Mouse (Mus musculus): ENCODE results near the gene Pmvk. TPM values are rescaled to one million over a fixed set of nuclear protein-coding genes. Genes with fewer than 3 reads are reported as not detected.

The Pmvk gene
- total RNA-seq (2021), result 1 to 10 TPM; 4.6 to 6.3 TPM
- long read RNA-seq, experiment 1, transcript Pmvk-201 (5 exons, 1,194 nt), result major isoform, 9 of 10 reads
- long read RNA-seq, experiment 1, partial matches to known transcripts, result 0 of 10 reads
- long read RNA-seq, experiment 1, other reads (novel, unspliced or antisense), result 1 of 10 reads
- long read RNA-seq, experiment 2, transcript Pmvk-201 (5 exons, 1,194 nt), result major isoform, 8 of 8 reads
- long read RNA-seq, experiment 2, partial matches to known transcripts, result 0 of 8 reads
- long read RNA-seq, experiment 2, other reads (novel, unspliced or antisense), result 0 of 8 reads

GRCm38 (mm10) chr3:89454401-89455177 lies at the start of gene Pmvk:
Gene Pmvk (plus strand): TSS chr3:89454541.
- intact Hi-C loops (cut with DNase I; ENCODE audit: low total_unique reads), result no loop called here
- DNase-seq, result no peak

- intact Hi-C loops (cut with DNase I; ENCODE audit: low total_unique reads), result no loop called here
- no peak for DNase-seq
These were observed 47.5 kb upstream of the Pmvk start for GRCm38 (mm10) chr3:89406887-89407286.

- intact Hi-C loops (cut with DNase I; ENCODE audit: low total_unique reads), result no loop called here
- no peak for DNase-seq
These were observed 45.9 kb upstream of the Pmvk start for GRCm38 (mm10) chr3:89408448-89408847.

- DNase-seq, result no peak
- intact Hi-C loops (cut with DNase I; ENCODE audit: low total_unique reads), result no loop called here
These were observed 44.6 kb upstream of the Pmvk start for GRCm38 (mm10) chr3:89409701-89410100.

- intact Hi-C loops (cut with DNase I; ENCODE audit: low total_unique reads), result no loop called here
- no peak for DNase-seq
These were observed 43.5 kb upstream of the Pmvk start for GRCm38 (mm10) chr3:89410864-89411263.

- intact Hi-C loops (cut with DNase I; ENCODE audit: low total_unique reads), result no loop called here
- DNase-seq, result peak; percentile 92
These were observed 42.6 kb upstream of the Pmvk start, which contains the start of gene Flad1 for GRCm38 (mm10) chr3:89411490-89412393. Gene Flad1 (minus strand): TSS chr3:89411870.

- intact Hi-C loops (cut with DNase I; ENCODE audit: low total_unique reads), result no loop called here
- DNase-seq, result no peak
These were observed 38.2 kb upstream of the Pmvk start for GRCm38 (mm10) chr3:89416158-89416557.

GRCm38 (mm10) chr3:89417131-89417530 lies 37.2 kb upstream of the Pmvk start:
- intact Hi-C loops (cut with DNase I; ENCODE audit: low total_unique reads), result no loop called here

GRCm38 (mm10) chr3:89417840-89418169 lies 36.5 kb upstream of the Pmvk start:
- no peak for DNase-seq
- intact Hi-C loops (cut with DNase I; ENCODE audit: low total_unique reads), result no loop called here

More at GRCm38 (mm10) chr3:89417131-89417530, 37.2 kb upstream of the Pmvk start:
- no peak for DNase-seq

GRCm38 (mm10) chr3:89418170-89418860 lies 36.0 kb upstream of the Pmvk start, which contains the start of the genes Cks1b and Shc1:
Gene Cks1b (minus strand): TSS chr3:89418383.
Gene Shc1 (plus strand): TSS chr3:89418443.
- intact Hi-C loops (cut with DNase I; ENCODE audit: low total_unique reads), result no loop called here
- DNase-seq, result peak; percentile 93

- peak; percentile 88 for DNase-seq
These were observed 35.5 kb upstream of the Pmvk start for GRCm38 (mm10) chr3:89418861-89419250.

GRCm38 (mm10) chr3:89419571-89419970 lies 34.8 kb upstream of the Pmvk start:
- peak; percentile 47 for DNase-seq
- intact Hi-C loops (cut with DNase I; ENCODE audit: low total_unique reads), result no loop called here

More at GRCm38 (mm10) chr3:89418861-89419250, 35.5 kb upstream of the Pmvk start:
- intact Hi-C loops (cut with DNase I; ENCODE audit: low total_unique reads), result no loop called here

GRCm38 (mm10) chr3:89419981-89420380 lies 34.4 kb upstream of the Pmvk start:
- DNase-seq, result no peak
- intact Hi-C loops (cut with DNase I; ENCODE audit: low total_unique reads), result no loop called here

GRCm38 (mm10) chr3:89420421-89420820 lies 33.9 kb upstream of the Pmvk start:
- no peak for DNase-seq
- intact Hi-C loops (cut with DNase I; ENCODE audit: low total_unique reads), result no loop called here

GRCm38 (mm10) chr3:89421002-89421774 lies 33.2 kb upstream of the Pmvk start:
- peak; percentile 89 for DNase-seq
- intact Hi-C loops (cut with DNase I; ENCODE audit: low total_unique reads), result no loop called here

GRCm38 (mm10) chr3:89421810-89422473 lies 32.4 kb upstream of the Pmvk start:
- peak; percentile 40 for DNase-seq
- intact Hi-C loops (cut with DNase I; ENCODE audit: low total_unique reads), result no loop called here

GRCm38 (mm10) chr3:89422556-89423205 lies 31.7 kb upstream of the Pmvk start:
- intact Hi-C loops (cut with DNase I; ENCODE audit: low total_unique reads), result no loop called here

More at GRCm38 (mm10) chr3:89422556-89423205, 31.7 kb upstream of the Pmvk start:
- no peak for DNase-seq
